ENCODE assay signal across 8 mouse cellular contexts in the genomic region with DNA sequence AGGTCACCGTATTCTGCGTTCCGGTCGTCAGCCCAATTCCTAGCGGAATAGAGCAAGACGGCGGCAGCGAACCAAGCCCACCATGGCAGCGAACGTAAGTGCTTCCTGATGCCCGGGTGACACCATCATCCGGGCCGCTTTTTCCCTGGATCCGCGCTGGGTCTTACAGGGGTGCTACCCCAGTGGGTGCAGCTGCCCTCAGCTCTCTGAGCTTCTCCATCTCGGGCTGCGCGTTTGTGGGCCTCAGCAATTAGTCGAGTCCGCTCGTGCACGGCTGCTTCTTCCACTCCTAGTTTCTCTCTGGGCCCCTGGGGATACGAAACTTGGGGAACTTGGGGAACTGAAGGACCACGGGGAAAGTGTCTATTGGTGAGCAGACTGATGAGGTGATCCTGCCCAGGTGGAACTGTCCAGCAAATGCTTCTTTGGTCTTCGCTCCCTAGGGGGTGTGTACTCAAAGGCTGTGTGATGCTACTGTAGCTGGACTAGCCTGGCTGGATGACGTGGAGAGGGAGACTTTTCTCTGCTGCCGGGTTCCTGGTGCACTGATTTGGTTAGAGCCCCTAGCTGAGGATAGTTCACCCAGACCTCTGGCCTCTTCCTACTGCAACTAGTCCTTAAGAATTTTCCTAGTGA. TPM values are rescaled to one million over a fixed set of nuclear protein-coding genes. Genes with fewer than 3 reads are reported as not detected.
DNase-seq lines count a peak whose midpoint lies in the region; ATAC-seq and TF ChIP-seq lines count a peak whose summit lies in the region.

No protein-coding gene starts in this region.

- peak overlapping the region; percentile 92 for H3K4me3 ChIP-seq in heart, adult 2 months
- H3K4me3 ChIP-seq in G1E (ENCODE audit: low read depth, low read length), result peak overlapping the region; percentile 75
- peak overlapping the region; percentile 75 for H3K4me3 ChIP-seq in forebrain, embryonic 15.5 days
- peak overlapping the region; percentile 72 for H3K4me3 ChIP-seq in liver, embryonic 15.5 days (replicated peaks)
- peak overlapping the region; percentile 90 for H3K4me3 ChIP-seq in stomach, embryonic 16.5 days (replicated peaks; ENCODE audit: low read length)

- H3K9me3 ChIP-seq in G1E (replicated peaks), result no peaks in the 10 kb centered on the region
- H3K9me3 ChIP-seq in forebrain, embryonic 15.5 days, result no peaks in the 10 kb centered on the region
- H3K9me3 ChIP-seq in liver, embryonic 15.5 days (replicated peaks), result no peaks in the 10 kb centered on the region
- no peaks in the 10 kb centered on the region for H3K9me3 ChIP-seq in stomach, embryonic 16.5 days (replicated peaks; ENCODE audit: control insufficient read depth, low read length)

- no peaks in the 10 kb centered on the region for H3K36me3 ChIP-seq in heart, adult 2 months (ENCODE audit: control insufficient read depth, insufficient read depth, low read length)
- H3K36me3 ChIP-seq in G1E (replicated peaks), result peaks cover 70% of the 10 kb centered on the region
- H3K36me3 ChIP-seq in forebrain, embryonic 15.5 days, result peaks cover 19% of the 10 kb centered on the region
- H3K36me3 ChIP-seq in liver, embryonic 15.5 days (replicated peaks), result peaks cover 38% of the 10 kb centered on the region
- no peaks in the 10 kb centered on the region for H3K36me3 ChIP-seq in stomach, embryonic 16.5 days (ENCODE audit: control insufficient read depth, insufficient read depth, low read length)

- peak overlapping the region; percentile 84 for H3K27ac ChIP-seq in heart, adult 2 months
- H3K27ac ChIP-seq in forebrain, embryonic 15.5 days (replicated peaks), result peak overlapping the region; percentile 12
- H3K27ac ChIP-seq in liver, embryonic 15.5 days (replicated peaks), result peak overlapping the region; percentile 78
- peak overlapping the region; percentile 64 for H3K27ac ChIP-seq in stomach, embryonic 16.5 days (ENCODE audit: low read length)

- TF ChIP-seq POLR2A in heart, adult 2 months (IDR thresholded peaks at IDR 0.05; ENCODE audit: insufficient read depth, low read depth, low read length), result no peak

- no peaks in the 10 kb centered on the region for H3K79me2 ChIP-seq in heart, adult 2 months (replicated peaks; ENCODE audit: control insufficient read depth, insufficient read depth, low read length)

- ATAC-seq in G1E (ENCODE audit: extremely low read depth, insufficient number of reproducible peaks, low FRiP score, poor library complexity, severe bottlenecking), result 0 out of 2 replicates have a peak, but pooled peaks have one; percentile 1
- ATAC-seq in forebrain, embryonic 15.5 days (replicated peaks), result peak; percentile 59
- ATAC-seq in liver, embryonic 15.5 days (ENCODE audit: insufficient read depth), result peak; percentile 10
- ATAC-seq in stomach, embryonic 16.5 days (ENCODE audit: insufficient read depth, low FRiP score), result peak; percentile 3; the same call in 1 of the 2 replicates

- H3K4me1 ChIP-seq in heart, adult 2 months (ENCODE audit: control insufficient read depth, insufficient read depth, low read length), result peaks cover 2% of the 10 kb centered on the region; the same call in 1 of the 2 replicates
- peaks cover 59% of the 10 kb centered on the region for H3K4me1 ChIP-seq in G1E (ENCODE audit: insufficient read depth, low read depth, low read length)
- H3K4me1 ChIP-seq in forebrain, embryonic 15.5 days, result peaks cover 31% of the 10 kb centered on the region
- peaks cover 37% of the 10 kb centered on the region for H3K4me1 ChIP-seq in liver, embryonic 15.5 days (replicated peaks)
- H3K4me1 ChIP-seq in stomach, embryonic 16.5 days (ENCODE audit: control insufficient read depth, insufficient read depth, low read length), result peaks cover 20% of the 10 kb centered on the region

- H3K9ac ChIP-seq in heart, adult 2 months (ENCODE audit: low read depth, low read length), result peak overlapping the region; percentile 71
- H3K9ac ChIP-seq in forebrain, embryonic 15.5 days (replicated peaks), result peak overlapping the region; percentile 61
- H3K9ac ChIP-seq in liver, embryonic 15.5 days, result peak overlapping the region; percentile 78
- peak overlapping the region; percentile 75 for H3K9ac ChIP-seq in stomach, embryonic 16.5 days (ENCODE audit: low read length)

- peak overlapping the region; percentile 69 for H3K4me2 ChIP-seq in forebrain, embryonic 15.5 days (replicated peaks)
- H3K4me2 ChIP-seq in liver, embryonic 15.5 days, result peak overlapping the region; percentile 87
- H3K4me2 ChIP-seq in stomach, embryonic 16.5 days (ENCODE audit: low read depth, low read length), result peak overlapping the region; percentile 68

- no peaks in the 10 kb centered on the region for H3K27me3 ChIP-seq in heart, adult 2 months (ENCODE audit: control insufficient read depth, insufficient read depth, low read length)
- H3K27me3 ChIP-seq in G1E (ENCODE audit: insufficient read depth, low read length), result no peaks in the 10 kb centered on the region
- H3K27me3 ChIP-seq in forebrain, embryonic 15.5 days, result no peaks in the 10 kb centered on the region
- H3K27me3 ChIP-seq in liver, embryonic 15.5 days, result no peaks in the 10 kb centered on the region
- no peaks in the 10 kb centered on the region for H3K27me3 ChIP-seq in stomach, embryonic 16.5 days (ENCODE audit: control insufficient read depth, insufficient read depth, low read length)

- no peak for TF ChIP-seq EP300 in heart, adult 2 months (IDR thresholded peaks at IDR 0.05; ENCODE audit: insufficient read depth, low read depth, low read length)

- under 1% methylated on average over 27 of the region's 27 CpGs for WGBS in heart, adult 2 months
- WGBS in forebrain, embryonic 15.5 days, result 0% methylated on average over 27 of the region's 27 CpGs
- WGBS in liver, embryonic 15.5 days (ENCODE audit: insufficient replicate concordance), result under 1% methylated on average over 27 of the region's 27 CpGs
- under 1% methylated on average over 27 of the region's 27 CpGs for WGBS in stomach, embryonic 16.5 days

- TF ChIP-seq CTCF in heart, adult 2 months (IDR thresholded peaks at IDR 0.05), result no peak
- no peak for TF ChIP-seq CTCF in G1E (IDR thresholded peaks at IDR 0.05; ENCODE audit: low read depth, low read length)

- intact Hi-C loops in heart, adult 2 months (cut with DNase I), result loop anchor here (1.0 kb wide), 2 partner anchors 34 to 41 kb away; a partner anchor contains a TSS

- DNase-seq in heart, adult 2 months, result no peak
- no peak for DNase-seq in heart, adult 9 months (ENCODE audit: low spot score in 2 of 2)
- DNase-seq in G1E (ENCODE audit: low spot score), result peak; percentile 41
- DNase-seq in layer of hippocampus, adult 8-10 months (ENCODE audit: low spot score in 2 of 2), result no peak
- no peak for DNase-seq in layer of hippocampus, adult 18-20 months (ENCODE audit: low spot score in 2 of 2)

RNA-seq across cellular contexts. Expression of a gene that starts 0.4 kb away (rescaled TPM):
- total RNA-seq in heart, adult 2 months (2021), result 10 to 100 TPM; 23.1 to 24.4 TPM
- polyA plus RNA-seq in heart, adult 2 months (2012; rRNA removed), result 29.8 and 34.0 TPM in 2 replicates
- total RNA-seq in G1E (2014; fragmentation: Nextera tagmentation) (11.0 and 16.2 TPM in 2 replicates), G1E (2017) (21.0 and 24.3 TPM in 2 replicates)
- 1.5 and 2.3 TPM in 2 replicates for polyA plus RNA-seq in G1E (2012)
- 54.1 and 57.0 TPM in 2 replicates for polyA plus RNA-seq in forebrain, embryonic 15.5 days (2015; fragmentation: Nextera tagmentation; extraction: Ambion mirVana)
- 12.0 and 12.2 TPM in 2 replicates for polyA plus RNA-seq in liver, embryonic 15.5 days (2015; fragmentation: Nextera tagmentation; extraction: Ambion mirVana)
- polyA plus RNA-seq in stomach, embryonic 16.5 days (2015; fragmentation: Nextera tagmentation; extraction: Ambion mirVana), result 56.8 and 64.3 TPM in 2 replicates
- total RNA-seq in layer of hippocampus, adult 8-10 months (2022), result 10 to 100 TPM; 31.1 to 35.9 (median 34.1) TPM
- total RNA-seq in layer of hippocampus, adult 18-20 months (2021), result 10 to 100 TPM; 25.9 to 27.4 TPM

RNA-seq across cellular contexts. Expression of a gene that starts 0.6 kb away (rescaled TPM):
- 10 to 100 TPM; 15.3 to 17.0 TPM for total RNA-seq in heart, adult 2 months (2021)
- 8.7 and 12.8 TPM in 2 replicates for polyA plus RNA-seq in heart, adult 2 months (2012; rRNA removed)
- total RNA-seq in G1E (2014; fragmentation: Nextera tagmentation) (9.6 and 11.8 TPM in 2 replicates), G1E (2017) (19.3 and 22.1 TPM in 2 replicates)
- polyA plus RNA-seq in G1E (2012), result 13.4 and 16.1 TPM in 2 replicates
- polyA plus RNA-seq in forebrain, embryonic 15.5 days (2015; fragmentation: Nextera tagmentation; extraction: Ambion mirVana), result 33.4 and 34.5 TPM in 2 replicates
- 12.3 and 13.8 TPM in 2 replicates for polyA plus RNA-seq in liver, embryonic 15.5 days (2015; fragmentation: Nextera tagmentation; extraction: Ambion mirVana)
- 23.3 and 25.3 TPM in 2 replicates for polyA plus RNA-seq in stomach, embryonic 16.5 days (2015; fragmentation: Nextera tagmentation; extraction: Ambion mirVana)
- 10 to 100 TPM; 20.7 to 23.4 (median 22.2) TPM for total RNA-seq in layer of hippocampus, adult 8-10 months (2022)
- total RNA-seq in layer of hippocampus, adult 18-20 months (2021), result 10 to 100 TPM; 19.9 to 21.6 TPM

RNA-seq across cellular contexts. Expression of a gene that starts 41.8 kb away (rescaled TPM):
- total RNA-seq in heart, adult 2 months (2021), result 10 to 100 TPM in 1 of 2 experiments, 1 to 10 TPM in 1; 9.3 to 10.7 TPM
- 5.6 and 7.7 TPM in 2 replicates for polyA plus RNA-seq in heart, adult 2 months (2012; rRNA removed)
- total RNA-seq in G1E (2014; fragmentation: Nextera tagmentation) (5.8 TPM in 2 replicates), G1E (2017) (13.1 and 16.6 TPM in 2 replicates)
- 6.8 and 7.9 TPM in 2 replicates for polyA plus RNA-seq in G1E (2012)
- 20.8 and 21.7 TPM in 2 replicates for polyA plus RNA-seq in forebrain, embryonic 15.5 days (2015; fragmentation: Nextera tagmentation; extraction: Ambion mirVana)
- polyA plus RNA-seq in liver, embryonic 15.5 days (2015; fragmentation: Nextera tagmentation; extraction: Ambion mirVana), result 5.0 and 5.1 TPM in 2 replicates
- 12.7 and 14.9 TPM in 2 replicates for polyA plus RNA-seq in stomach, embryonic 16.5 days (2015; fragmentation: Nextera tagmentation; extraction: Ambion mirVana)
- 10 to 100 TPM; 11.7 to 16.0 (median 13.7) TPM for total RNA-seq in layer of hippocampus, adult 8-10 months (2022)
- 10 to 100 TPM; 11.8 to 14.6 TPM for total RNA-seq in layer of hippocampus, adult 18-20 months (2021)

RNA-seq across cellular contexts. Expression of a gene that starts 41.8 kb away (rescaled TPM):
- 10 to 100 TPM; 55.8 to 59.7 TPM for total RNA-seq in heart, adult 2 months (2021)
- 31.0 and 50.3 TPM in 2 replicates for polyA plus RNA-seq in heart, adult 2 months (2012; rRNA removed)
- 41.3 and 47.4 TPM in 2 replicates for total RNA-seq in G1E (2014; fragmentation: Nextera tagmentation)
- 263 and 300 TPM in 2 replicates for total RNA-seq in G1E (2017)
- 10.2 and 15.3 TPM in 2 replicates for polyA plus RNA-seq in G1E (2012)
- 181 and 185 TPM in 2 replicates for polyA plus RNA-seq in forebrain, embryonic 15.5 days (2015; fragmentation: Nextera tagmentation; extraction: Ambion mirVana)
- 94.8 and 106 TPM in 2 replicates for polyA plus RNA-seq in liver, embryonic 15.5 days (2015; fragmentation: Nextera tagmentation; extraction: Ambion mirVana)
- polyA plus RNA-seq in stomach, embryonic 16.5 days (2015; fragmentation: Nextera tagmentation; extraction: Ambion mirVana), result 175 and 191 TPM in 2 replicates
- 10 to 100 TPM; 32.4 to 35.7 (median 32.9) TPM for total RNA-seq in layer of hippocampus, adult 8-10 months (2022)
- total RNA-seq in layer of hippocampus, adult 18-20 months (2021), result 10 to 100 TPM; 32.6 to 40.6 TPM

Comparison
In these comparisons a context has a peak if more than half of its experiments do, and no peak if none do; other contexts are left out.
1. H3K27ac ChIP-seq: peak in every context shown above with its lines; median percentile 84 in heart, adult 2 months; 78 in liver, embryonic 15.5 days; 64 in stomach, embryonic 16.5 days; 12 in forebrain, embryonic 15.5 days.
2. ATAC-seq: peak in every context shown above with its lines; median percentile 59 in forebrain, embryonic 15.5 days; 10 in liver, embryonic 15.5 days; 3 in stomach, embryonic 16.5 days; 1 in G1E.